Mouse (Mus musculus): ENCODE data around the gene Nxpe4. TPM values are rescaled to one million over a fixed set of nuclear protein-coding genes. Genes with fewer than 3 reads are reported as not detected.

Gene Nxpe4
- polyA plus RNA-seq, 1 experiment from 2014 or later = 4.9 TPM

DNA sequence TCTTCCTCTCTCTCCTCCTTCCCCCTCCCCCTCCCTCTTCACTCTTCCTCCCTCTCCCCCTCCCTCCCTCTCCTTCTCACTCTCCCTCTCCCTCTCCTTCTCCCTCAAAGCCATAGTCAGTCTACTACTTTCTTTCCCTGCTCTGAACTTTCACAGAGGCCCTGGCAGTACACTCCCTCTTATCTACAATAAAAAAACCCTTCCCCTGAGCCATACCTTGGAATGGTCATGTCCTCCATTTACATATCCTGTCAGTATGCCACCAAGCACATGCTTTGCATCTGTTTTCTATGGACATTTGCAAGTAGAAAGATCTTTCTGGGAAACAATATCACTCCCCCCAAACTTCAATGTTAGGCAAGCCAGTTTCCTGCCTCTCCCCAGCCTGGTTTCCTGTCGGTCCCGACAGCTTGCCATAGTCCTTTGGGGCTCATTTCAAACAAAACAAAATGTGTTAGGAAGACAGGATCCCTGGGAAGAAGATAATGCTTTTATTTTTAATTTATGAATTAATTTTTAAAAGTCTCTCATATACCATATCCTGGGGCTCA is 191.4 kb downstream of the Nxpe4 start, which contains the start of gene Nxpe2:
Nxpe2 (minus strand) TSS at position 307 of the 551 bp plus-strand sequence.
- H3K4me3 ChIP-seq = no peak within 1 kb of the TSS
- WGBS = 76% methylated on average over 2 of the region's 2 CpGs

DNA sequence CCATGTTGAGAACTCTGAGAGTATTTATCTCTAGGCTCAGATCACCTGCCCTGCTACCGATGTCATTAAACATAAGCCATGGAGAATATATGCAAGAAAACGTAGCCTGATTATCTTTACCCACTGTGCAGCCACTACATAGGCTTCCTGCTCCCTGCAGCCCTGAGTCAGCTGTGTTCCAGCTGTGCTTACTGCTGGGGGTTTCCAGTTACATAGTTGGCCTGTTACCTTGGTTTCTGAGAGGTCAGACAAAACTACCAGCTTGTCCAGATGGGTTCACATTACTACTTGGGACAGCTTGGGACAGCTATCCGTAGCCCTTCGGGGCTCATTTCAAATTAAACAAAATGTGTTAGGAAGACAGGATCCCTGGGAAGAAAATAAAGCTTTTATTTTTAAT is 192.3 kb downstream of the Nxpe4 start:
- Histone ChIP-seq H3K27ac (no peak overlapping the region), H3K4me3 (no peak overlapping the region), H3K27me3 (ENCODE audit: poor library complexity, severe bottlenecking) (no peaks in the 10 kb centered on the region), H3K9me3 (no peaks in the 10 kb centered on the region), H3K36me3 (replicated peaks) (no peaks in the 10 kb centered on the region), H3K4me1 (peaks cover 36% of the 10 kb centered on the region)
- 74% methylated on average over 4 of the region's 4 CpGs for WGBS
- DNase-seq (ENCODE audit: extremely low spot score, low spot score) = no peak

More for the DNA sequence above, 191.4 kb downstream of the Nxpe4 start, which contains the start of gene Nxpe2:
- DNase-seq (ENCODE audit: extremely low spot score, low spot score) = no peak
- H3K36me3 ChIP-seq (replicated peaks) = no peaks in the 10 kb centered on the region
- H3K27ac ChIP-seq = peak within 1 kb of the TSS; percentile 46
- peaks cover 36% of the 10 kb centered on the region for H3K4me1 ChIP-seq
- no peaks in the 10 kb centered on the region for H3K9me3 ChIP-seq
- H3K27me3 ChIP-seq (ENCODE audit: poor library complexity, severe bottlenecking) = no peaks in the 10 kb centered on the region

DNA sequence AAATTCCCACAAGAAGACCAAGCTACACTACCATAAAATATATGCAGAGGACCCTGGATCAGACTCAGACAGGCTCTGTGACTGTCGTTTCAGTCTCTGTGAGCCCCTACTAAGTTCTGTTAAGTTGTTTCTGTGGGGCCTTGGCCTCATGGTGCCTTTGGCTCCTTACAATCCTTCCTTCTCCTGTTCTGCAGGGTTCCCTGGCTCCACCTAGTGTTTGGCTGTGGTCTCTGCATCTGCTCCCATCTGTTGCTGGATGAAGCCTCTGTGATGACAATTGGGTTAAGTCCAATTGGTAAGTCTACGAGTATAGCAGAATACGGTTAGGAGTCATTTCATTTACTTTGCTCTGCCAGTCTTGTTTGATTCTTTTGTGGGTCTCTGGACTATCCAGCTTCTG is 193.0 kb downstream of the Nxpe4 start:
- no peak overlapping the region for H3K27ac ChIP-seq
- 53% methylated on average over 3 of the region's 3 CpGs for WGBS
- H3K36me3 ChIP-seq (replicated peaks) = no peaks in the 10 kb centered on the region
- no peak overlapping the region for H3K4me3 ChIP-seq
- H3K27me3 ChIP-seq (ENCODE audit: poor library complexity, severe bottlenecking) = no peaks in the 10 kb centered on the region
- peaks cover 36% of the 10 kb centered on the region for H3K4me1 ChIP-seq
- no peaks in the 10 kb centered on the region for H3K9me3 ChIP-seq
- DNase-seq (ENCODE audit: extremely low spot score, low spot score) = peak; percentile 61

DNA sequence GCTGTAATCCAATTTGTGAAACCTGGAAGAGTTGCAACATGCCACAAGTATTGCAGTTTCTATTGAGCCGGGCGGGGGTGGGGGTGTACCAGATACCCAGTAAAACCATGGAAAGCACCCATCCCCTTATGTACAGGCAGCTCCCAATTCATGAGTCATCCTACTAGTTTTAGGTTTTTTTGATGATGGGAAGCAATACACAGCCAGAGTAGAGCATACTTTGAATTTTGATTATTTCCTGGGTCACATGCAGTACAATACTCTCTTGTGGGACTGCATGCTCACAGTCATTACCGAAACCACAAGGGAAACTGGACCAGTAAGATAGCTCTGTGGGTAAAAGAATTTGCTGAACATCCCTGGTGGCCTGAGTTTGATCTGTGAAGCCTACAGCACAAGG is 195.3 kb downstream of the Nxpe4 start:
- no peak overlapping the region for H3K4me3 ChIP-seq
- no peaks in the 10 kb centered on the region for H3K9me3 ChIP-seq
- H3K27me3 ChIP-seq (ENCODE audit: poor library complexity, severe bottlenecking) = no peaks in the 10 kb centered on the region
- no peak for DNase-seq (ENCODE audit: extremely low spot score, low spot score)
- peaks cover 31% of the 10 kb centered on the region for H3K4me1 ChIP-seq
- no peak overlapping the region for H3K27ac ChIP-seq
- H3K36me3 ChIP-seq (replicated peaks) = no peaks in the 10 kb centered on the region
- 92% methylated on average over 3 of the region's 3 CpGs for WGBS

DNA sequence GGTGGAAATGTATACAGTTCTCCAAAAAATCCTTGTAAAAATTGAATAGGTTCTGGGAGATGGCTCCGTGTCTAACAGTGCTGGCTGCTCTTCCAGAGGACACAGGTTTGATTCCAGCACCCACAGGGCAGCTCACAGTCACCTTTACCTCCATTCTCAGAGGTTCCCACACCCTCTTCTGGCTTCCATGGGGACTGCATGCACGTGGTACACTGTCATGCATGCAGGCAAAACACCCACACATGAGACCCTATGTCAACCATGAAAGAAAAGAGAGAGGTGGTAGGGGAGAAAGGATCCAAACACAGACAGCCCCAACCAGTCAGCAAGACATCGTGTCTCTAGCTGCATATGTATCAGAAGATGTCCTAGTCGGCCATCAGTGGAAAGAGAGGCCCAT is 199.0 kb downstream of the Nxpe4 start:
- H3K27ac ChIP-seq = no peak overlapping the region
- H3K36me3 ChIP-seq (replicated peaks) = no peaks in the 10 kb centered on the region
- peaks cover 12% of the 10 kb centered on the region for H3K4me1 ChIP-seq
- 71% methylated on average over 4 of the region's 4 CpGs for WGBS
- no peak for DNase-seq (ENCODE audit: extremely low spot score, low spot score)
- H3K4me3 ChIP-seq = no peak overlapping the region
- no peaks in the 10 kb centered on the region for H3K27me3 ChIP-seq (ENCODE audit: poor library complexity, severe bottlenecking)
- no peaks in the 10 kb centered on the region for H3K9me3 ChIP-seq

DNA sequence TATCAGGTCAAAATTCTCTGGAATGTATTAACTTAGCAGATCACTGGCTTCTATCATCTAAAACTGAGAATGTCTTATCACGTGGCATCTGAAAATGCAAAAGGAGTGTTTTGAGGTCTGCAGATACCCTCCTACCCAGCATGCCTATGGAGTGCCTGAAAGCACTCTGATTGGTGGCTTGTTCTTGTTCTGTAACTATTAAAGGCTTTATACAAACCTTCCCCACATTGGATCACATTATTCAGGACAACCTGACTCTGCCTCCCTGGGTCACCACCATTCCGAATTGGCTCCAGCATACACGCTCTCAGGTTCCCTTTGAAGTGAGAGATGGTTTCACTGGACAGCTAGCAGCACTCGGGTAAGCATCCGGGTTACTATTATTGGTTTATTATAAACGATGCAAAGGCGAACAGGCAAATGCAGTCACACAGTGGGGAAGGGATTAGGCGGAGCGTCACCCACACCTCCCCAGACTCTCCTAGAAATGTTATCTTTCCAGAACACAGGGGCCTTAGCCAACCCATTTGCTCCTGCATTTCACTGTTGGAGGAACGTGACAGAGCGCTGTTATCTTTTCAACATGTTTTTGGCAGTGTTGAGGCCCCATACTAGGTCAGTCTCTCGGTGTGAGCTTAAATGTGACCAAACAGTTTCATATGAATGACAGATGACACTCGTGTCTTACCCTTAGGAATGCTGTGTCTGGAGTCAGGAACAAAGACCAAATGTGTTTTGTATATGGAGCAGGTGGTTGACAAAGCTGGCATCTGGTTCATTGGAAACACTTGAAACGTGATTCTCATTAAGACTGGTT is 200.2 kb downstream of the Nxpe4 start:
- Histone ChIP-seq H3K4me1 (peaks cover 12% of the 10 kb centered on the region), H3K9me3 (no peaks in the 10 kb centered on the region), H3K27me3 (ENCODE audit: poor library complexity, severe bottlenecking) (no peaks in the 10 kb centered on the region), H3K36me3 (replicated peaks) (no peaks in the 10 kb centered on the region), H3K4me3 (no peak overlapping the region), H3K27ac (peak overlapping the region; percentile 56)
- DNase-seq (ENCODE audit: extremely low spot score, low spot score) = no peak
- WGBS = 71% methylated on average over 14 of the region's 14 CpGs

DNA sequence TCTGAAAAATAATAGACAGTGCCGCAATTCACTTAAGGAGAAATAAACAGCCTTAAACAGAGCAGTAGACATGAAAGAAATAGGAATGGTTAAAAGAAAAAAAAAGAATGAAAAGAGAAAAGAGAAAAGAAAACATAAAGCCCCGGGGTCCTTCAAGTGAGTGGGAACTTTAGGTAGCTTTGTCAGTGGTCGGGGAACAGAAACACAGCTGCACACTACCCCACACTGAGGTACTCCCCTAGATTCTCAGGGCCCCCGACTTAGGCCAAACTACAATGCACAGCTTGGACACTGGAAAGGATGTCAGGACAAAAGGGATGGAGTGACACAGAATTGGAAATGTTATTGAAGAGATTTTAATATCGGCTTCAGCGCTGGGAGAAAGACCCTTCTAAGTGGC is 200.9 kb downstream of the Nxpe4 start:
- Histone ChIP-seq H3K4me1 (peaks cover 12% of the 10 kb centered on the region), H3K36me3 (replicated peaks) (no peaks in the 10 kb centered on the region), H3K4me3 (no peak overlapping the region), H3K9me3 (no peaks in the 10 kb centered on the region), H3K27me3 (ENCODE audit: poor library complexity, severe bottlenecking) (no peaks in the 10 kb centered on the region), H3K27ac (peak overlapping the region; percentile 56)
- WGBS = 84% methylated on average over 6 of the region's 6 CpGs
- no peak for DNase-seq (ENCODE audit: extremely low spot score, low spot score)

DNA sequence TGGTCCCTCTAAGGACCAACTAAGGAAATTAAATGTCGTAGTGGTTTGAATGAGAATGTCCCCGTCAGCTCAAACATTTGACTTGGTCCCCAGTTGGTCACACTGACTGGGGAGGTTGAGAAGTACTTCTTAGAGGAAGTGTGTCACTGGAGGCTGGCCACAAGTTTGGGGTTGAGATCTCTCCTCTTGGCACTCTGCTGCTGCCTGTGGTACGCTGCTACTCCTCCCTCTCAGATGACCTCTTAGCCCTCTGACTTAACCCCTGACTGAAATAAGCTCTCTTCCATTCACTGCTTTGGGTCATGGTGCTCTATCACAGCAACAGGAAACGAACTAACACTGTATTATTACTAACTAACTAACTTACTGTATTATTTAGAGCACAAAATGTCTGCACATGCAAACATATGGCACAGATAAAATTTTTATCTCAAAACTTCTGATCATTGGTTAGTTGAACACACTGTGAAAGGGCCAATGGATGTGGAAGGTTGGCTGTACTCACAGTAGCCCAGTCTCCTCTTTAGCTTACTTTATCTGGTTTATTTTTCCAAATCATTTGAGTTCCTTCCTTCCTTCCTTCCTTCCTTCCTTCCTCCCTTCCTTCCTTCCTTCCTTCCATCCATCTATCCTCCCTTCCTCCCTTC is 211.5 kb downstream of the Nxpe4 start:
- 75% methylated on average over 4 of the region's 4 CpGs for WGBS
- no peak overlapping the region for H3K4me3 ChIP-seq
- no peak overlapping the region for H3K27ac ChIP-seq
- no peaks in the 10 kb centered on the region for H3K27me3 ChIP-seq (ENCODE audit: poor library complexity, severe bottlenecking)
- H3K9me3 ChIP-seq = no peaks in the 10 kb centered on the region
- no peaks in the 10 kb centered on the region for H3K36me3 ChIP-seq (replicated peaks)
- DNase-seq (ENCODE audit: extremely low spot score, low spot score) = no peak
- no peaks in the 10 kb centered on the region for H3K4me1 ChIP-seq

DNA sequence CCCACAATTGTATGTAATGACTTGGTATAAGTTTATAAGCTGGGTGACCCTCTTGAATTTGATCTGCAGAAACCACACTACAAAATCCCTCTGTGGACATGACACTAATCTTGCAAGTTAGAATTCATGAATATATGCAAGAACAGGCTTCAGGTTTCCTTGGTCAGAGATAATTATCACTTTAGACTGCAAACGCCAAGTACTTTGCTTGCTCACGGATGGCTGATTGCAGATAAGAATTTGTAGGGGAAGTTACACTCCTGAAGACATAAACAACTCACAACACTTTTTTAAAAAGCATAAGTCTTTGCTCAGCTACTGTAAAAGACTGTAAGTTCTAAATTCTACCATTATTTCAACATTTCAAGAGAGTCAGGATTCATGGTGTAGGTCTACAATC is 212.5 kb downstream of the Nxpe4 start:
- H3K27me3 ChIP-seq (ENCODE audit: poor library complexity, severe bottlenecking) = no peaks in the 10 kb centered on the region
- no peak overlapping the region for H3K4me3 ChIP-seq
- 77% methylated on average over 2 of the region's 2 CpGs for WGBS
- H3K27ac ChIP-seq = no peak overlapping the region
- no peaks in the 10 kb centered on the region for H3K9me3 ChIP-seq
- H3K36me3 ChIP-seq (replicated peaks) = no peaks in the 10 kb centered on the region
- no peak for DNase-seq (ENCODE audit: extremely low spot score, low spot score)
- H3K4me1 ChIP-seq = no peaks in the 10 kb centered on the region

DNA sequence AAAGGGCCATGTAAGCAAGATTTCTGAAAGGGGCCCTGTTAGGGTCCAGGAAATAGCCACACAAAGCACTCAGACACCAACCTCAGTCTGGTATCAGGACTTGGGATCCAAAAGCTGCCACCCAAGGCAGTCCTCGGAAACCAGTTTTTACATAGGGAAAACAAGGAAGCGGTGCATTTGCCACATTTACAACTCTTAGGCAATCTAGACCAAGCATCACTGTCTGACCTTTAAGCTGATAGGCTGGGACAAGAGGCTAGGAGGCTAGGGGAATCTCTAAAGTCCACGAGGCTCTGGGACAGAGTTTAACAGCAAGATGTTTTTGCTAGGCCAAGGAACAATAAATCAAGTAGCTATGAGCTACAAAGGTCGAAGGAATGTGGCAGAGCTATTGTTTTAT is 226.6 kb downstream of the Nxpe4 start:
- Histone ChIP-seq H3K4me3 (no peak overlapping the region), H3K27ac (no peak overlapping the region), H3K36me3 (replicated peaks) (no peaks in the 10 kb centered on the region), H3K9me3 (no peaks in the 10 kb centered on the region), H3K27me3 (ENCODE audit: poor library complexity, severe bottlenecking) (no peaks in the 10 kb centered on the region), H3K4me1 (no peaks in the 10 kb centered on the region)
- no peak for DNase-seq (ENCODE audit: extremely low spot score, low spot score)
- 83% methylated on average over 4 of the region's 4 CpGs for WGBS

DNA sequence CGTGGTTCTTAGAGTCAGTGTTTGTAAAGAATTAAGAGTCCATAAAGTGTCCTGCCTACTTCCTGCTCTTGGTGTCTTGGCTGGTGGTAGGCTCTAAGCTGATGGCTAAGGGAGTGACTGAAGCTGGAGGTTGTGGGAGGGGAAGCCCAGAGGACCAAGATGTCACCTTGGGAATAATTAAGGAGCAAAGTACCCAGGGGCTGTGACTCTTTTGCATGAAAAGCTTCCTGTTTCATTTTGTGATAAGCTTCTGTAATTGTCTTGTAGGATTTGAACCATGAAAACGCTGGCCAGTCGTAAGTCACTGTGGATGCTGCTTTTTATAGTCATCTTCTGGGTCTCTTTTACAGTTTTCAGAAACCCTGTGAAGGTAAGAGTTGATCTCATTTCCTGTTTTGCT is 228.2 kb downstream of the Nxpe4 start:
- no peak for DNase-seq (ENCODE audit: extremely low spot score, low spot score)
- WGBS = 85% methylated on average over 3 of the region's 3 CpGs
- Histone ChIP-seq H3K9me3 (no peaks in the 10 kb centered on the region), H3K36me3 (replicated peaks) (no peaks in the 10 kb centered on the region), H3K27ac (no peak overlapping the region), H3K4me1 (no peaks in the 10 kb centered on the region), H3K27me3 (ENCODE audit: poor library complexity, severe bottlenecking) (no peaks in the 10 kb centered on the region), H3K4me3 (no peak overlapping the region)

DNA sequence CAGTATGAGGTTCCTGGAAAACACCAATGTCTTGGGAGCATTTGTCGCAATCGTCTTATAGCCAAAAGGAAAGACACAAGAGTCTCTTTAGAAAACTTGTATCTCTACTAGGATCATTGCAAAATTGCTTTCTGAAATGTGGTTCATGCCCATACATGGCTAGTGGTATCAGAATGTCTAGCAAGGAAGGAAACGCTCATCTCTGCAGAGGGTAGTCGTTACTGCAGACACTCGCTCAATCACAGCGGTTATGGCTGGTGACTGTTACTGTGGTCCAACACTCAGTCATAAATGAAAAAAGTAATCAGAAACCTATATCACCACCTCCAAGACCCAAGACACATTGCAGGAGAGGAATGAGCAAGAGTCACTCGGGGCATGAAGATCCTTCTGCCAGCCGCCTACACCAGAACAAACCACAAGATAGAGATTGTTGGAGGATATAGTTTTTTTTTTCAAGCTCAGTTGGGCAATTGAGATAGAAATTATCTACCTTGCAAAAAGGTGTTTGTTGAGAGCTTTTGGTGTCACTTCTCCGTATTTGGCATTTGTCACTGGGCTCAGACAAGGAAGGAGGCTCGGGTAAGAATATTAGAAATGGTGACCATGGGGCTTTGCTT is 241.9 kb downstream of the Nxpe4 start:
- H3K36me3 ChIP-seq (replicated peaks) = no peaks in the 10 kb centered on the region
- no peaks in the 10 kb centered on the region for H3K4me1 ChIP-seq
- no peak overlapping the region for H3K4me3 ChIP-seq
- H3K9me3 ChIP-seq = no peaks in the 10 kb centered on the region
- DNase-seq (ENCODE audit: extremely low spot score, low spot score) = no peak
- H3K27ac ChIP-seq = no peak overlapping the region
- no peaks in the 10 kb centered on the region for H3K27me3 ChIP-seq (ENCODE audit: poor library complexity, severe bottlenecking)
- WGBS = 95% methylated on average over 10 of the region's 10 CpGs

DNA sequence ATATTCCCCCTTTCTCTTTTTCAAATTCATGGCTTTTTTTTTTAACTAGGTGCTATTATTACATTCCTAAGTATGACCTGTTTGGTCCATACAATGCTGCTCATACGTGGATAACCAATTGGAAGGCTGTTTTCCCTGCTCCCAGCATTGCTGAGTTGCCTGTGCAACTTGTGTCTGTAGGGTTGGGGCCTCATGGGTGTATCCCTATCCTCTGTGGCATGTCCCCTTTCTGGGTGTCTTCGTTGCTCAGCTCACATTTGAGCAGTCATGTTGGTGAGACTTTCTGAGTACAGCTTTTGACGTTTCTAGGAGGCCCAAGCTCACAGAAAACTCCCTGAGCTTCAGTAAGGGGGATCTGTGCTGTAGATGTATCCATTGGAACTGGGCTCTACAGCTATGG is 242.9 kb downstream of the Nxpe4 start:
- H3K4me1 ChIP-seq = no peaks in the 10 kb centered on the region
- no peak for DNase-seq (ENCODE audit: extremely low spot score, low spot score)
- WGBS = 71% methylated on average over 3 of the region's 3 CpGs
- H3K36me3 ChIP-seq (replicated peaks) = no peaks in the 10 kb centered on the region
- H3K27me3 ChIP-seq (ENCODE audit: poor library complexity, severe bottlenecking) = no peaks in the 10 kb centered on the region
- H3K27ac ChIP-seq = no peak overlapping the region
- H3K9me3 ChIP-seq = no peaks in the 10 kb centered on the region
- no peak overlapping the region for H3K4me3 ChIP-seq

Measured in forebrain, embryonic 10.5 days (tissue).